Mouse (Mus musculus) limb, embryonic 14.5 days (tissue): ENCODE results near the gene R3hdm2. TPM values are rescaled to one million over a fixed set of nuclear protein-coding genes. Genes with fewer than 3 reads are reported as not detected.

Experiments
- ATAC-seq: fragments of 200-750 bp; cut with Nextera tagmentation; 2 replicates; pipeline ENCODE4 v1.8.0; 2017; ENCODE audit warnings: low read depth, moderate number of reproducible peaks, moderate TSS enrichment; ENCODE audit not compliant: low FRiP score
- DNase-seq: peaks from one replicate; pipeline ENCODE4 v3.0.0-alpha.2; 2015; ENCODE audit warnings: low spot score
- H3K27ac ChIP-seq: fragments of 300-500 bp; sonication (generic); replicated peaks from 2 replicates; pipeline ENCODE4 v1.5.1; 2014; ENCODE audit warnings: low read depth, mild to moderate bottlenecking, low read length, moderate library complexity, mixed read lengths
- H3K27me3 ChIP-seq: fragments of 300-500 bp; sonication (generic); 2 replicates; pipeline ENCODE4 v1.6.1; 2014; ENCODE audit warnings: low read length, mixed read lengths; ENCODE audit not compliant: control insufficient read depth, insufficient read depth
- H3K36me3 ChIP-seq: fragments of 300-500 bp; sonication (generic); 2 replicates; pipeline ENCODE4 v1.6.1; 2014; ENCODE audit warnings: mild to moderate bottlenecking, low read length, moderate library complexity, mixed read lengths; ENCODE audit not compliant: control insufficient read depth, insufficient read depth
- H3K4me1 ChIP-seq: fragments of 300-500 bp; sonication (generic); 2 replicates; pipeline ENCODE4 v1.6.1; 2014; ENCODE audit warnings: antibody characterized with exemption, low read length, mixed read lengths; ENCODE audit not compliant: control insufficient read depth, insufficient read depth
- H3K4me2 ChIP-seq: fragments of 300-500 bp; sonication (generic); replicated peaks from 2 replicates; pipeline ENCODE4 v1.6.1; 2014; ENCODE audit warnings: low read depth, mild to moderate bottlenecking, low read length, moderate library complexity; ENCODE audit not compliant: severe bottlenecking
- H3K4me3 ChIP-seq: fragments of 300-500 bp; sonication (generic); replicated peaks from 2 replicates; pipeline ENCODE4 v1.5.1; 2014; ENCODE audit warnings: low read length
- H3K9ac ChIP-seq: fragments of 300-500 bp; sonication (generic); 2 replicates; pipeline ENCODE4 v1.6.1; 2014; ENCODE audit warnings: mild to moderate bottlenecking, low read depth, low read length, moderate library complexity; ENCODE audit not compliant: severe bottlenecking
- H3K9me3 ChIP-seq: fragments of 300-500 bp; sonication (generic); 2 replicates; pipeline ENCODE4 v1.6.1; 2016; ENCODE audit warnings: low read length; ENCODE audit not compliant: control insufficient read depth
- POLR2A ChIP-seq: fragments of 200-500 bp; IDR thresholded peaks from 2 replicates; pipeline ENCODE4 v1.8.0; 2012; ENCODE audit warnings: inconsistent platforms, mild to moderate bottlenecking, moderate library complexity, borderline replicate concordance; ENCODE audit not compliant: insufficient read depth, insufficient read length; ENCODE audit errors: extremely low read depth
- WGBS: fragments of 180-500 bp; shearing (Covaris S2); extraction: QIAGEN DNeasy Blood & Tissue Kit; methylation state at CpG from one replicate; pipeline ENCODE4 v1.1.7; 2014; 5-methylcytosine and 5-hydroxymethylcytosine counted together
- polyA plus RNA-seq, 2 experiments: library from polyadenylated mRNA; depleted of rRNA in 1 of 2; stranded (reverse) in 1 of 2; unstranded in 1 of 2; fragments of >200 nt; fragmentation: Nextera tagmentation in 1 of 2; extraction: Ambion mirVana in 1 of 2; gene quantifications; 2 replicates each; pipeline versions ENCODE4 v1.2.1 to v1.2.3; 2012 to 2014

R3hdm2 gene
- polyA plus RNA-seq, 2 experiments = 38.3 to 58.0 TPM

GRCm38 (mm10) chr10:127425794-127426193, 45.7 kb downstream of the R3hdm2 start:
- Histone ChIP-seq H3K27ac (no peak overlapping the region), H3K4me2 (no peak overlapping the region), H3K9ac (no peak overlapping the region), H3K4me1 (peaks cover 15% of the 10 kb centered on the region), H3K27me3 (no peaks in the 10 kb centered on the region), H3K36me3 (peaks cover 3% of the 10 kb centered on the region; the same call in 1 of the 2 replicates), H3K9me3 (no peaks in the 10 kb centered on the region), H3K4me3 (no peak overlapping the region)
- DNase-seq = no peak
- no peak for TF ChIP-seq POLR2A
- 73% methylated on average over 2 of the region's 2 CpGs for WGBS
- no peak for ATAC-seq

- Histone ChIP-seq H3K4me2 (no peak overlapping the region), H3K4me1 (peaks cover 8% of the 10 kb centered on the region), H3K4me3 (no peak overlapping the region), H3K27ac (peak overlapping the region; percentile 58; the same call in 1 of the 2 replicates), H3K9me3 (no peaks in the 10 kb centered on the region), H3K27me3 (no peaks in the 10 kb centered on the region), H3K9ac (no peak overlapping the region), H3K36me3 (peaks cover 3% of the 10 kb centered on the region; the same call in 1 of the 2 replicates)
- ATAC-seq = no peak
- TF ChIP-seq POLR2A = no peak
- DNase-seq = no peak
- WGBS = 37% methylated on average over 2 of the region's 2 CpGs
Measured at GRCm38 (mm10) chr10:127426670-127427069, 46.5 kb downstream of the R3hdm2 start.

GRCm38 (mm10) chr10:127427107-127427506, 47.0 kb downstream of the R3hdm2 start:
- 96% methylated on average over 1 of the region's 1 CpGs for WGBS
- no peak overlapping the region for H3K9ac ChIP-seq
- no peak overlapping the region for H3K4me3 ChIP-seq
- no peak for ATAC-seq
- DNase-seq = no peak
- no peak for TF ChIP-seq POLR2A
- H3K27me3 ChIP-seq = no peaks in the 10 kb centered on the region
- H3K4me2 ChIP-seq = no peak overlapping the region
- H3K36me3 ChIP-seq = peaks cover 3% of the 10 kb centered on the region; the same call in 1 of the 2 replicates
- 0 out of 2 replicates have a peak overlapping the region, but pooled peaks have one; percentile 52 for H3K27ac ChIP-seq
- H3K9me3 ChIP-seq = no peaks in the 10 kb centered on the region
- H3K4me1 ChIP-seq = peaks cover 5% of the 10 kb centered on the region

- no peak for DNase-seq
- no peak for ATAC-seq
- H3K4me1 ChIP-seq = no peaks in the 10 kb centered on the region; the same call in 1 of the 2 replicates
- WGBS = 96% methylated on average over 1 of the region's 1 CpGs
- H3K4me3 ChIP-seq = no peak overlapping the region
- no peak overlapping the region for H3K9ac ChIP-seq
- no peak for TF ChIP-seq POLR2A
- no peak overlapping the region for H3K4me2 ChIP-seq
- H3K36me3 ChIP-seq = peaks cover 3% of the 10 kb centered on the region; the same call in 1 of the 2 replicates
- H3K9me3 ChIP-seq = no peaks in the 10 kb centered on the region
- no peaks in the 10 kb centered on the region for H3K27me3 ChIP-seq
- H3K27ac ChIP-seq = no peak overlapping the region
Measured at GRCm38 (mm10) chr10:127427987-127428386, 47.9 kb downstream of the R3hdm2 start.

GRCm38 (mm10) chr10:127429538-127429937, 49.4 kb downstream of the R3hdm2 start:
- H3K4me2 ChIP-seq = no peak overlapping the region
- WGBS = 70% methylated on average over 1 of the region's 1 CpGs
- peaks cover 3% of the 10 kb centered on the region; the same call in 1 of the 2 replicates for H3K36me3 ChIP-seq
- no peaks in the 10 kb centered on the region for H3K4me1 ChIP-seq
- ATAC-seq = no peak
- DNase-seq = no peak
- no peak overlapping the region for H3K27ac ChIP-seq
- TF ChIP-seq POLR2A = no peak
- H3K27me3 ChIP-seq = no peaks in the 10 kb centered on the region
- no peak overlapping the region for H3K4me3 ChIP-seq
- no peaks in the 10 kb centered on the region for H3K9me3 ChIP-seq
- no peak overlapping the region for H3K9ac ChIP-seq
